Mouse (Mus musculus) liver, embryonic 14.5 days (tissue): Measurements from ENCODE around the gene Msi2. TPM values are rescaled to one million over a fixed set of nuclear protein-coding genes. Genes with fewer than 3 reads are reported as not detected.

Experiments
- ATAC-seq: fragments of 200-750 bp; cut with Nextera tagmentation; 2 replicates; pipeline ENCODE4 v1.8.0; 2017; ENCODE audit warnings: moderate number of reproducible peaks, mild to moderate bottlenecking, moderate library complexity; ENCODE audit not compliant: insufficient read depth
- DNase-seq, 3 experiments: peaks; one replicate each; pipeline ENCODE4 v3.0.0-alpha.2; 2012 to 2013; ENCODE audit warnings: low read depth in 3 of 3, low spot score in 3 of 3
- H3K27ac ChIP-seq: fragments of 300-500 bp; sonication (generic); 2 replicates; pipeline ENCODE4 v1.5.1; 2014; ENCODE audit warnings: moderate library complexity, mild to moderate bottlenecking, control low read depth, inconsistent platforms
- H3K27me3 ChIP-seq: fragments of 300-500 bp; sonication (generic); 2 replicates; pipeline ENCODE4 v1.6.1; 2014; ENCODE audit warnings: mild to moderate bottlenecking, low read length, moderate library complexity; ENCODE audit not compliant: control insufficient read depth, insufficient read depth
- H3K36me3 ChIP-seq: fragments of 300-500 bp; sonication (generic); replicated peaks from 2 replicates; pipeline ENCODE4 v1.6.1; 2014; ENCODE audit warnings: low read depth; ENCODE audit not compliant: control insufficient read depth, insufficient read depth
- H3K4me1 ChIP-seq, 2 experiments: fragments of 200-500 bp in 1 of 2; fragments of 300-500 bp in 1 of 2; sonication (generic) in 1 of 2; replicated peaks; 2 replicates each; pipeline ENCODE4 v1.6.1; 2012 to 2014; ENCODE audit warnings: antibody characterized with exemption in 1 of 2, inconsistent platforms in 1 of 2, low read length in 1 of 2; ENCODE audit not compliant: control insufficient read depth in 2 of 2, insufficient read depth in 2 of 2
- H3K4me2 ChIP-seq: fragments of 300-500 bp; sonication (generic); 2 replicates; pipeline ENCODE4 v1.6.1; 2014; ENCODE audit warnings: low read depth, mild to moderate bottlenecking, control low read depth, moderate library complexity
- H3K4me3 ChIP-seq, 2 experiments: fragments of 200-500 bp in 1 of 2; fragments of 300-500 bp in 1 of 2; sonication (generic) in 1 of 2; 2 replicates each; pipeline ENCODE4 v1.5.1; 2012 to 2014; ENCODE audit warnings: low read depth in 2 of 2, low read length in 2 of 2, mild to moderate bottlenecking in 2 of 2, control low read depth in 1 of 2, inconsistent platforms in 1 of 2, moderate library complexity in 1 of 2; ENCODE audit not compliant: insufficient read depth in 1 of 2
- H3K9ac ChIP-seq: fragments of 300-500 bp; sonication (generic); replicated peaks from 2 replicates; pipeline ENCODE4 v1.6.1; 2014; ENCODE audit warnings: mild to moderate bottlenecking, control low read depth, moderate library complexity
- H3K9me3 ChIP-seq: fragments of 300-500 bp; sonication (generic); 2 replicates; pipeline ENCODE4 v1.6.1; 2016; ENCODE audit warnings: low read length, mixed read lengths; ENCODE audit not compliant: control insufficient read depth
- CTCF ChIP-seq: IDR thresholded peaks from 2 replicates; pipeline ENCODE4 v1.5.1; 2016; ENCODE audit warnings: antibody characterized with exemption, low read depth, control low read depth
- EP300 ChIP-seq: IDR thresholded peaks from 2 replicates; pipeline ENCODE4 v1.6.1; 2016; ENCODE audit warnings: antibody characterized with exemption, low read depth
- WGBS: fragments of 180-500 bp; shearing (Covaris S2); extraction: QIAGEN DNeasy Blood & Tissue Kit; methylation state at CpG from one replicate; pipeline ENCODE4 v1.1.7; 2014; ENCODE audit not compliant: insufficient replicate concordance; 5-methylcytosine and 5-hydroxymethylcytosine counted together
- polyA plus RNA-seq, 2 experiments: library from polyadenylated mRNA; depleted of rRNA in 1 of 2; stranded (reverse) in 1 of 2; unstranded in 1 of 2; fragments of >200 nt; fragmentation: Nextera tagmentation in 1 of 2; extraction: Ambion mirVana in 1 of 2; gene quantifications; 2 replicates each; pipeline versions ENCODE4 v1.2.1 to v1.2.3; 2012 to 2014

The Msi2 gene
- polyA plus RNA-seq, 2 experiments = 2.1 to 6.2 TPM

- Histone ChIP-seq H3K9ac (no peak overlapping the region), H3K4me2 (no peak overlapping the region), H3K9me3 (no peaks in the 10 kb centered on the region), H3K4me3 (no peak overlapping the region), H3K4me1 (peaks cover 25 to 39% of the 10 kb centered on the region in 2 experiments), H3K27me3 (no peaks in the 10 kb centered on the region), H3K27ac (no peak overlapping the region), H3K36me3 (no peaks in the 10 kb centered on the region)
- ATAC-seq (no peak), DNase-seq (no peak)
- 77% methylated on average over 6 of the region's 6 CpGs for WGBS
- TF ChIP-seq CTCF (no peak), EP300 (no peak)
Observed at GRCm38 (mm10) chr11:88613008-88613407, 105.3 kb downstream of the Msi2 start.

GRCm38 (mm10) chr11:88612141-88612540 is 106.2 kb downstream of the Msi2 start:
- ATAC-seq = no peak
- Histone ChIP-seq H3K4me3 (no peak overlapping the region), H3K27me3 (no peaks in the 10 kb centered on the region), H3K9ac (no peak overlapping the region), H3K9me3 (no peaks in the 10 kb centered on the region), H3K27ac (no peak overlapping the region), H3K4me2 (no peak overlapping the region), H3K36me3 (no peaks in the 10 kb centered on the region), H3K4me1 (peaks cover 25 to 43% of the 10 kb centered on the region in 2 experiments)
- DNase-seq = no peak
- TF ChIP-seq EP300 (no peak), CTCF (no peak)
- 80% methylated on average over 7 of the region's 7 CpGs for WGBS

- TF ChIP-seq CTCF = no peak
- no peak for TF ChIP-seq EP300
- H3K36me3 ChIP-seq = no peaks in the 10 kb centered on the region
- no peak for ATAC-seq
- H3K4me3 ChIP-seq = no peak overlapping the region
- no peaks in the 10 kb centered on the region for H3K9me3 ChIP-seq
- no peak overlapping the region for H3K27ac ChIP-seq
- no peak overlapping the region for H3K4me2 ChIP-seq
- peaks cover 25 to 47% of the 10 kb centered on the region in 2 experiments for H3K4me1 ChIP-seq
- H3K27me3 ChIP-seq = no peaks in the 10 kb centered on the region
- DNase-seq = no peak
- no peak overlapping the region for H3K9ac ChIP-seq
- WGBS = 77% methylated on average over 6 of the region's 6 CpGs
Observed at GRCm38 (mm10) chr11:88610809-88611208, 107.5 kb downstream of the Msi2 start.

- H3K36me3 ChIP-seq = no peaks in the 10 kb centered on the region
- TF ChIP-seq EP300 = no peak
- no peak for TF ChIP-seq CTCF
- no peak overlapping the region for H3K27ac ChIP-seq
- no peaks in the 10 kb centered on the region for H3K27me3 ChIP-seq
- H3K4me2 ChIP-seq = no peak overlapping the region
- DNase-seq (no peak), ATAC-seq (no peak)
- no peak overlapping the region for H3K4me3 ChIP-seq
- H3K9ac ChIP-seq = no peak overlapping the region
- 69% methylated on average over 1 of the region's 1 CpGs for WGBS
- H3K9me3 ChIP-seq = no peaks in the 10 kb centered on the region
- H3K4me1 ChIP-seq = peaks cover 30 to 53% of the 10 kb centered on the region in 2 experiments
Observed at GRCm38 (mm10) chr11:88610112-88610511, 108.2 kb downstream of the Msi2 start.

GRCm38 (mm10) chr11:88608584-88608983 is 109.7 kb downstream of the Msi2 start:
- WGBS = 12% methylated on average over 4 of the region's 4 CpGs
- H3K27me3 ChIP-seq = no peaks in the 10 kb centered on the region
- no peak overlapping the region for H3K27ac ChIP-seq
- no peaks in the 10 kb centered on the region for H3K36me3 ChIP-seq
- TF ChIP-seq EP300 (peak; percentile 55; the same call in 1 of the 2 replicates), CTCF (no peak)
- no peak overlapping the region for H3K4me3 ChIP-seq
- peaks cover 20 to 54% of the 10 kb centered on the region in 2 experiments for H3K4me1 ChIP-seq
- DNase-seq (no peak), ATAC-seq (peak; percentile 41; the same call in 1 of the 2 replicates)
- no peaks in the 10 kb centered on the region for H3K9me3 ChIP-seq
- no peak overlapping the region for H3K9ac ChIP-seq
- no peak overlapping the region for H3K4me2 ChIP-seq
